Mouse (Mus musculus) intestine, postnatal 0 days (tissue): Measurements from ENCODE around the gene Susd5. TPM values are rescaled to one million over a fixed set of nuclear protein-coding genes. Genes with fewer than 3 reads are reported as not detected.
A peak's percentile ranks its signal among the peaks of the same experiment; 100 is the strongest.

ENCODE experiments used
- ATAC-seq: fragments of 200-750 bp; cut with Nextera tagmentation; 2 replicates; pipeline ENCODE4 v1.8.0; 2017; ENCODE audit warnings: mild to moderate bottlenecking, moderate TSS enrichment, moderate library complexity
- H3K27ac ChIP-seq: fragments of 300-500 bp; sonication (generic); 2 replicates; pipeline ENCODE4 v1.5.1; 2014; ENCODE audit warnings: mild to moderate bottlenecking, low read depth, low read length, moderate library complexity
- H3K27me3 ChIP-seq: fragments of 300-500 bp; sonication (generic); replicated peaks from 2 replicates; pipeline ENCODE4 v1.6.1; 2014; ENCODE audit warnings: low read length, mixed read lengths; ENCODE audit not compliant: control insufficient read depth, insufficient read depth
- H3K36me3 ChIP-seq: fragments of 300-500 bp; sonication (generic); 2 replicates; pipeline ENCODE4 v1.6.1; 2014; ENCODE audit warnings: mild to moderate bottlenecking, moderate library complexity; ENCODE audit not compliant: control insufficient read depth, insufficient read depth
- H3K4me1 ChIP-seq: fragments of 300-500 bp; sonication (generic); replicated peaks from 2 replicates; pipeline ENCODE4 v1.6.1; 2014; ENCODE audit warnings: antibody characterized with exemption, low read length, mixed read lengths; ENCODE audit not compliant: control insufficient read depth, insufficient read depth
- H3K4me2 ChIP-seq: fragments of 300-500 bp; sonication (generic); replicated peaks from 2 replicates; pipeline ENCODE4 v1.6.1; 2014; ENCODE audit warnings: low read depth, mild to moderate bottlenecking, moderate library complexity
- H3K4me3 ChIP-seq: fragments of 300-500 bp; sonication (generic); 2 replicates; pipeline ENCODE4 v1.5.1; 2014; ENCODE audit warnings: low read depth, low read length
- H3K9ac ChIP-seq: fragments of 300-500 bp; sonication (generic); 2 replicates; pipeline ENCODE4 v1.6.1; 2014; ENCODE audit warnings: mild to moderate bottlenecking, low read depth, low read length
- H3K9me3 ChIP-seq: fragments of 300-500 bp; sonication (generic); 2 replicates; pipeline ENCODE4 v1.6.1; 2016; ENCODE audit warnings: mixed run types; ENCODE audit not compliant: control insufficient read depth
- CTCF ChIP-seq: sonication (generic); IDR thresholded peaks from 2 replicates; pipeline ENCODE4 v1.5.1; 2016; ENCODE audit warnings: low read depth, mild to moderate bottlenecking, control low read depth, antibody characterized with exemption, moderate library complexity
- WGBS: fragments of 180-500 bp; shearing (Covaris S2); extraction: QIAGEN DNeasy Blood & Tissue Kit; methylation state at CpG from one replicate; pipeline ENCODE4 v1.1.7; 2014; 5-methylcytosine and 5-hydroxymethylcytosine counted together
- polyA plus RNA-seq: library from polyadenylated mRNA; unstranded; fragments of >200 nt; fragmentation: Nextera tagmentation; extraction: Ambion mirVana; gene quantifications from 2 replicates; pipeline ENCODE4 v1.2.1, GENCODE M21; 2015

Susd5 gene
- polyA plus RNA-seq, 1 experiment from 2014 or later: 0.22 TPM

GRCm38 (mm10) chr9:114016402-114016801, 40.5 kb upstream of the Susd5 start:
- WGBS: 63% methylated on average over 4 of the region's 4 CpGs
- Histone ChIP-seq H3K9me3 (no peaks in the 10 kb centered on the region), H3K4me1 (no peaks in the 10 kb centered on the region), H3K27ac (no peak overlapping the region), H3K4me2 (no peak overlapping the region), H3K4me3 (no peak overlapping the region), H3K27me3 (no peaks in the 10 kb centered on the region), H3K9ac (no peak overlapping the region), H3K36me3 (no peaks in the 10 kb centered on the region)
- no peak for TF ChIP-seq CTCF
- ATAC-seq: no peak

GRCm38 (mm10) chr9:114019012-114019762, 37.8 kb upstream of the Susd5 start:
- H3K9me3 ChIP-seq: no peaks in the 10 kb centered on the region
- no peaks in the 10 kb centered on the region for H3K27me3 ChIP-seq
- no peaks in the 10 kb centered on the region for H3K36me3 ChIP-seq
- no peak overlapping the region for H3K4me2 ChIP-seq
- WGBS: 82% methylated on average over 7 of the region's 7 CpGs
- no peak overlapping the region for H3K9ac ChIP-seq
- no peak overlapping the region for H3K4me3 ChIP-seq
- no peaks in the 10 kb centered on the region for H3K4me1 ChIP-seq
- no peak overlapping the region for H3K27ac ChIP-seq
- TF ChIP-seq CTCF: no peak
- ATAC-seq: no peak

DNA sequence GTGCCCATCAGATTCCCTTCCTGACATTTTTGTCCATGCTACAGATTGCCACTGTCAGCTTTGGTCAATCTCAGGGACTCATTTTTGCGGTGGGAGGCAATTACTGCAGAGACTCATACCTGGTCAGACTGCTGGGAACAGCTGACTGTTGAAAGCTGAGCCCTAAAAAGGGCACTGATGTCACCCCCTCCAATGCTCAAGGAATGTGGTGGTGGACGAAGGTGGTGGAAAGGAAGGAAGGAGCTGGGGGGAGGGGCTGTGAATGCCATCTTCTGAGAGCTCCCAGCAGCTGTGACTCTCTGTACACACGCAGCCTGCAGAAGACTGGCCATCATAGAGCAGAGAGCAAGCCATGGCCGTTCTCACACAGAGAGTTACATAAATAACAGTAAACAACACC, 34.8 kb upstream of the Susd5 start:
- no peaks in the 10 kb centered on the region for H3K36me3 ChIP-seq
- H3K4me2 ChIP-seq: no peak overlapping the region
- no peak overlapping the region for H3K9ac ChIP-seq
- H3K4me1 ChIP-seq: no peaks in the 10 kb centered on the region
- no peaks in the 10 kb centered on the region for H3K9me3 ChIP-seq
- 40% methylated on average over 4 of the region's 4 CpGs for WGBS
- no peak overlapping the region for H3K27ac ChIP-seq
- peaks cover 8% of the 10 kb centered on the region; the same call in 1 of the 2 replicates for H3K27me3 ChIP-seq
- no peak for TF ChIP-seq CTCF
- no peak for ATAC-seq
- no peak overlapping the region for H3K4me3 ChIP-seq

DNA sequence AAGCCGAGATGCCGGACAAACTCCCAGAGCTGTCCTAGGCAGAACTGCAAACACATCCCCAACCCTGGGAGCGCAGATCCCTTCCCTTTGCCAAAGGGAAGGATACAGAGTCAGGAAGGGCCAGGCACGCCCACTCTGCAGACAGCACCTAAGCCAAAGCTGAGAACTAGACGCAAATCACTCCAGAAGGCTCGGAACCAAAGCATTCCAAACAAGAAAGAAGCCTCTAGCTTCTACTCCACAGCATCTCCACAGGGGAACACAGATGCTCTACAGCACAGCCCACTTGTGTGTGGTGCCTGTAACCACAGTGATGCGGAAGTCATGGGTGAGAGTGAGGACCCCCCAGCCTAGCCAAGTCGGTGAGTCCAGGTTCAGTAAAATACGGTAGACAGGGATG, 31.8 kb upstream of the Susd5 start:
- no peak for TF ChIP-seq CTCF
- H3K9me3 ChIP-seq: no peaks in the 10 kb centered on the region
- no peaks in the 10 kb centered on the region for H3K36me3 ChIP-seq
- no peak overlapping the region for H3K27ac ChIP-seq
- no peak for ATAC-seq
- H3K4me3 ChIP-seq: no peak overlapping the region
- no peak overlapping the region for H3K4me2 ChIP-seq
- 52% methylated on average over 9 of the region's 9 CpGs for WGBS
- no peaks in the 10 kb centered on the region for H3K4me1 ChIP-seq
- H3K27me3 ChIP-seq: peaks cover 8% of the 10 kb centered on the region; the same call in 1 of the 2 replicates
- no peak overlapping the region for H3K9ac ChIP-seq

DNA sequence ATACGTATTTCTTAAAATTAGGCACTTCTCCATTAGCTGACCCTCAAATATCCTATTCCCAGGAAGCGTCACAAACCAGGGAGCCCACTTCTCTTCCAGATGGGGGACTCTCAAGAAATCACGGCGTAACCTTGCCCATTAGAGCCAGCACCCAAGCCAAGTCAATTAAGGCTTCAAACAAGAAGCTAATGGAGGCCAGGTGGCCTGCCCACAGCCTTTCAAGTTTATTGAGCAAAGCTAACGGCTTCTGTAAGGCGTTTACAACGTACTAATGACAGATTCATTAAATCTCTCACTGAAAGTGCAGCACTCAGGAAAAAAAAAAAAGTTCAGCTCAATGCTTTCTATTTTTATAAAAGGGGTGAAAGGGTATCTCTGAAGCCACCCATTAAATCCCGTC, 31.1 kb upstream of the Susd5 start:
- H3K27ac ChIP-seq: no peak overlapping the region
- peaks cover 8% of the 10 kb centered on the region; the same call in 1 of the 2 replicates for H3K27me3 ChIP-seq
- TF ChIP-seq CTCF: no peak
- 16% methylated on average over 8 of the region's 8 CpGs for WGBS
- H3K4me1 ChIP-seq: no peaks in the 10 kb centered on the region
- peak overlapping the region; percentile 47 for H3K4me3 ChIP-seq
- H3K4me2 ChIP-seq: peak overlapping the region; percentile 88
- H3K36me3 ChIP-seq: no peaks in the 10 kb centered on the region
- 0 out of 2 replicates have a peak overlapping the region, but pooled peaks have one; percentile 8 for H3K9ac ChIP-seq
- ATAC-seq: no peak
- no peaks in the 10 kb centered on the region for H3K9me3 ChIP-seq

DNA sequence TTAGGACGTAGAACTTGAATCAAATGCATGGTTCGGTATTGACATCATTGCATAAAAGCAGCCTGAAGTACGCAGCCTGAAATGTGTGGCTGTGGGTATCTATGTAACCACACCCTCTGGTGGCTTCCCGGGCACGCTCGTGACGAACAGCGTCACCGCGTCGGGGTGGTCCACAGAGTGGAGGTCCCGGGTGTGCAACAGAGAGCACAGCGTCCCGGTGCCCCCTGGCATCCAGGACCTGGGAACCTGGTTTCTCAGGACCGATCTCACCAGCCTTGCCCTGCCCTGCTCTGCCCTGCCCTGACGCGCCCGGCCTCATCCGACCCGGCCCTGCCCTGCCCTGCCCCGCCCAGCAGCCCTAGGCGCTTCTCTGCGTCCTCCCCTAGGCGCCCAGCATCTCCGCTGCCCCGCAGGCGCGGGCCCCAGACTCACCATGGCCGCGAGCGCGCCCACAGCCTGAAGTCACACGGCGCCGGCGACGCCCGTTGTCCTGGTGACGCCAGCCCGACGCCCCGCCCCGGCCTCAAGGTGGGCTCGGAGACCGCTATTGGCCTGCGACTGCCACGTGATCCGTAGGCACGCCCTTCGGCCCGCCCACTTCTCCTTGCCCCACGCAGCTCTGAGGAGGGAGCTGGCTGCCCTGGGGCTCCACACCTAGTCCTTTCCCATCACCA, 30.5 kb upstream of the Susd5 start:
- H3K4me1 ChIP-seq: no peaks in the 10 kb centered on the region
- H3K36me3 ChIP-seq: no peaks in the 10 kb centered on the region
- no peak overlapping the region for H3K27ac ChIP-seq
- 0% methylated on average over 51 of the region's 52 CpGs for WGBS
- peak; percentile 84 for ATAC-seq
- peak overlapping the region; percentile 47 for H3K4me3 ChIP-seq
- H3K9ac ChIP-seq: 0 out of 2 replicates have a peak overlapping the region, but pooled peaks have one; percentile 8
- peaks cover 8% of the 10 kb centered on the region; the same call in 1 of the 2 replicates for H3K27me3 ChIP-seq
- H3K9me3 ChIP-seq: no peaks in the 10 kb centered on the region
- TF ChIP-seq CTCF: 0 out of 2 replicates have a peak, but pooled peaks have one; percentile 10
- H3K4me2 ChIP-seq: peak overlapping the region; percentile 88
